In genomic region chr13:99317058-99317457, GRCm38 (mm10) we compare ENCODE assay signal across 8 mouse cellular contexts. TPM values are rescaled to one million over a fixed set of nuclear protein-coding genes. Genes with fewer than 3 reads are reported as not detected.
DNase-seq lines count a peak whose midpoint lies in the region; ATAC-seq and TF ChIP-seq lines count a peak whose summit lies in the region.

No protein-coding gene starts in this region.

- WGBS in liver, postnatal 0 days (ENCODE audit: insufficient replicate concordance) = 41% methylated on average over 4 of the region's 4 CpGs
- 57% methylated on average over 4 of the region's 4 CpGs for WGBS in liver, embryonic 11.5 days
- WGBS in limb, embryonic 10.5 days = 66% methylated on average over 4 of the region's 4 CpGs
- 54% methylated on average over 4 of the region's 4 CpGs for WGBS in intestine, embryonic 15.5 days

- no peaks in the 10 kb centered on the region for H3K4me1 ChIP-seq in liver, postnatal 0 days (ENCODE audit: insufficient read depth)
- no peaks in the 10 kb centered on the region for H3K4me1 ChIP-seq in liver, embryonic 11.5 days (replicated peaks; ENCODE audit: control insufficient read depth, insufficient read depth, low read length)
- H3K4me1 ChIP-seq in limb, embryonic 10.5 days = no peaks in the 10 kb centered on the region
- H3K4me1 ChIP-seq in intestine, embryonic 15.5 days (replicated peaks) = no peaks in the 10 kb centered on the region

- no peak overlapping the region for H3K27ac ChIP-seq in liver, postnatal 0 days (ENCODE audit: low read depth)
- no peak overlapping the region for H3K27ac ChIP-seq in liver, embryonic 11.5 days (ENCODE audit: low read depth, low read length)
- no peak overlapping the region for H3K27ac ChIP-seq in limb, embryonic 10.5 days
- H3K27ac ChIP-seq in intestine, embryonic 15.5 days = no peak overlapping the region

- POLR2A ChIA-PET in Patski (lab: Charles Lee) = interaction anchor here (0.6 kb wide), 1 partner anchor 98 kb away, joined by 4 read pairs; no protein-coding TSS in a partner anchor

- H3K4me3 ChIP-seq in liver, postnatal 0 days (ENCODE audit: low read depth, low read length) = no peak overlapping the region
- H3K4me3 ChIP-seq in liver, embryonic 11.5 days (ENCODE audit: low read depth, low read length) = no peak overlapping the region
- H3K4me3 ChIP-seq in limb, embryonic 10.5 days = no peak overlapping the region
- no peak overlapping the region for H3K4me3 ChIP-seq in intestine, embryonic 15.5 days (replicated peaks)

- H3K27me3 ChIP-seq in liver, postnatal 0 days (ENCODE audit: insufficient read depth, low read length) = no peaks in the 10 kb centered on the region
- no peaks in the 10 kb centered on the region for H3K27me3 ChIP-seq in liver, embryonic 11.5 days (replicated peaks; ENCODE audit: control insufficient read depth, insufficient read depth, low read length)
- no peaks in the 10 kb centered on the region for H3K27me3 ChIP-seq in Patski
- H3K27me3 ChIP-seq in limb, embryonic 10.5 days (ENCODE audit: low read depth, poor library complexity, severe bottlenecking) = no peaks in the 10 kb centered on the region
- H3K27me3 ChIP-seq in intestine, embryonic 15.5 days (replicated peaks) = no peaks in the 10 kb centered on the region

- H3K4me2 ChIP-seq in liver, postnatal 0 days (ENCODE audit: low read depth, low read length) = no peak overlapping the region
- no peak overlapping the region for H3K4me2 ChIP-seq in liver, embryonic 11.5 days
- H3K4me2 ChIP-seq in intestine, embryonic 15.5 days (replicated peaks) = no peak overlapping the region

- no peak for DNase-seq in liver, postnatal 0 days
- no peak for DNase-seq in liver, embryonic 11.5 days (ENCODE audit: low spot score)
- no peak for DNase-seq in Patski (ENCODE audit: low read depth, low spot score)
- DNase-seq in cerebellum, postnatal 10 days = peak; percentile 79 to 82
- DNase-seq in heart, postnatal 4 days = peak; percentile 75
- peak; percentile 45 for DNase-seq in limb, embryonic 10.5 days (ENCODE audit: low spot score)

- ATAC-seq in liver, postnatal 0 days = no peak
- ATAC-seq in liver, embryonic 11.5 days (replicated peaks; ENCODE audit: low FRiP score) = no peak
- no peak for ATAC-seq in Patski
- no peak for ATAC-seq in erythroblast, adult 5-6 weeks (replicated peaks; ENCODE audit: low FRiP score, poor library complexity, severe bottlenecking)
- ATAC-seq in intestine, embryonic 15.5 days = no peak

- in situ Hi-C loops in Patski (cut with MboI; ENCODE audit: low pct_unique_long_range_greater_than_20kb) = loop anchor here (5.0 kb wide), 1 partner anchor 450 kb away; no protein-coding TSS in a partner anchor

- no peak overlapping the region for H3K9ac ChIP-seq in liver, postnatal 0 days (replicated peaks)
- H3K9ac ChIP-seq in liver, embryonic 11.5 days (ENCODE audit: low read depth, low read length) = no peak overlapping the region
- H3K9ac ChIP-seq in intestine, embryonic 15.5 days = no peak overlapping the region

- H3K9me3 ChIP-seq in liver, postnatal 0 days (ENCODE audit: low read length) = no peaks in the 10 kb centered on the region
- no peaks in the 10 kb centered on the region for H3K9me3 ChIP-seq in liver, embryonic 11.5 days (ENCODE audit: control insufficient read depth, low read length)
- H3K9me3 ChIP-seq in limb, embryonic 10.5 days (replicated peaks) = no peaks in the 10 kb centered on the region
- no peaks in the 10 kb centered on the region for H3K9me3 ChIP-seq in intestine, embryonic 15.5 days

- H3K36me3 ChIP-seq in liver, postnatal 0 days (replicated peaks; ENCODE audit: insufficient read depth, low read length) = peaks cover 24% of the 10 kb centered on the region
- H3K36me3 ChIP-seq in liver, embryonic 11.5 days (ENCODE audit: control insufficient read depth, insufficient read depth, low read length) = peaks cover 5% of the 10 kb centered on the region
- H3K36me3 ChIP-seq in limb, embryonic 10.5 days = peaks cover 27% of the 10 kb centered on the region
- H3K36me3 ChIP-seq in intestine, embryonic 15.5 days = peaks cover 11% of the 10 kb centered on the region; the same call in 1 of the 2 replicates

- CTCF ChIA-PET in Patski (lab: Charles Lee) = no interaction called here

- TF ChIP-seq CTCF in liver, postnatal 0 days (IDR thresholded peaks at IDR 0.05; ENCODE audit: low read depth) = peak; percentile 55
- peak; percentile 67 for TF ChIP-seq CTCF in Patski (IDR thresholded peaks at IDR 0.05)

- no peak for TF ChIP-seq EP300 in liver, postnatal 0 days (IDR thresholded peaks at IDR 0.05; ENCODE audit: low read depth)

RNA-seq across cellular contexts. Expression of gene Ptcd2, which starts 27.4 kb away (rescaled TPM):
- polyA plus RNA-seq in liver, postnatal 0 days (2015; fragmentation: Nextera tagmentation; extraction: Ambion mirVana) = 23.2 and 23.8 TPM in 2 replicates
- 73.1 and 76.6 TPM in 2 replicates for polyA plus RNA-seq in liver, embryonic 11.5 days (2014; fragmentation: Nextera tagmentation; extraction: Ambion mirVana)
- polyA plus RNA-seq in Patski (2021) = 37.3 TPM
- total RNA-seq in heart, postnatal 4 days (2021) = 10 to 100 TPM; 37.9 to 40.6 TPM
- polyA plus RNA-seq in limb, embryonic 10.5 days (2016; fragmentation: Nextera tagmentation; extraction: Ambion mirVana) = 57.3 and 59.1 TPM in 2 replicates
- 5.6 and 13.8 TPM in 2 replicates for total RNA-seq in erythroblast, adult 5-6 weeks (2015; ENCODE audit: low replicate concordance)
- 5.6 and 10.0 TPM in 2 replicates for total RNA-seq in erythroblast, adult 5-6 weeks (2017; ENCODE audit: low replicate concordance)
- polyA plus RNA-seq in intestine, embryonic 15.5 days (2015; fragmentation: Nextera tagmentation; extraction: Ambion mirVana) = 54.8 and 62.3 TPM in 2 replicates

RNA-seq across cellular contexts. Expression of gene Mrps27, which starts 27.5 kb away (rescaled TPM):
- 16.6 and 17.3 TPM in 2 replicates for polyA plus RNA-seq in liver, postnatal 0 days (2015; fragmentation: Nextera tagmentation; extraction: Ambion mirVana)
- polyA plus RNA-seq in liver, embryonic 11.5 days (2014; fragmentation: Nextera tagmentation; extraction: Ambion mirVana) = 67.4 and 71.9 TPM in 2 replicates
- 37.7 TPM for polyA plus RNA-seq in Patski (2021)
- total RNA-seq in heart, postnatal 4 days (2021) = 10 to 100 TPM; 50.9 to 52.2 TPM
- 85.4 and 97.4 TPM in 2 replicates for polyA plus RNA-seq in limb, embryonic 10.5 days (2016; fragmentation: Nextera tagmentation; extraction: Ambion mirVana)
- total RNA-seq in erythroblast, adult 5-6 weeks (2015; ENCODE audit: low replicate concordance) = 3.6 TPM in 1 of 2 replicates, not detected in the other
- 1.9 and 3.5 TPM in 2 replicates for total RNA-seq in erythroblast, adult 5-6 weeks (2017; ENCODE audit: low replicate concordance)
- 71.4 and 72.2 TPM in 2 replicates for polyA plus RNA-seq in intestine, embryonic 15.5 days (2015; fragmentation: Nextera tagmentation; extraction: Ambion mirVana)

Comparison
In these comparisons a context has a peak if more than half of its experiments do, and no peak if none do; other contexts are left out.
1. DNase-seq: peak in cerebellum, postnatal 10 days (2 of 2), heart, postnatal 4 days (single experiment) and limb, embryonic 10.5 days (single experiment); none in liver, postnatal 0 days (single experiment), liver, embryonic 11.5 days (single experiment) and Patski (single experiment).